Mouse (Mus musculus) cortical plate, adult 2 months (tissue): ENCODE data around the gene Pou2f2.

Experiments
- CTCF ChIP-seq: fragments of 200-500 bp; IDR thresholded peaks from 2 replicates; pipeline ENCODE4 v1.5.1; 2011; ENCODE audit warnings: mild to moderate bottlenecking, control low read depth, low read length; ENCODE audit not compliant: insufficient read depth; ENCODE audit errors: extremely low read depth
- POLR2A ChIP-seq: fragments of 200-500 bp; IDR thresholded peaks from 2 replicates; pipeline ENCODE4 v1.6.1; 2011; ENCODE audit warnings: mild to moderate bottlenecking, low read length, control low read depth; ENCODE audit not compliant: insufficient read depth; ENCODE audit errors: extremely low read depth

GRCm38 (mm10) chr7:25076663-25077413 is 102.7 kb downstream of the Pou2f2 start:
- TF ChIP-seq CTCF, result no peak
- TF ChIP-seq POLR2A, result peak; percentile 82
